Mouse (Mus musculus): ENCODE results near the gene Col9a2. TPM values are rescaled to one million over a fixed set of nuclear protein-coding genes. Genes with fewer than 3 reads are reported as not detected.

The Col9a2 gene
- under 1 TPM; 0.33 to 0.42 TPM for total RNA-seq (2021)
- long read RNA-seq, experiment 1, result 0 reads
- long read RNA-seq, experiment 2, result 0 reads

DNA sequence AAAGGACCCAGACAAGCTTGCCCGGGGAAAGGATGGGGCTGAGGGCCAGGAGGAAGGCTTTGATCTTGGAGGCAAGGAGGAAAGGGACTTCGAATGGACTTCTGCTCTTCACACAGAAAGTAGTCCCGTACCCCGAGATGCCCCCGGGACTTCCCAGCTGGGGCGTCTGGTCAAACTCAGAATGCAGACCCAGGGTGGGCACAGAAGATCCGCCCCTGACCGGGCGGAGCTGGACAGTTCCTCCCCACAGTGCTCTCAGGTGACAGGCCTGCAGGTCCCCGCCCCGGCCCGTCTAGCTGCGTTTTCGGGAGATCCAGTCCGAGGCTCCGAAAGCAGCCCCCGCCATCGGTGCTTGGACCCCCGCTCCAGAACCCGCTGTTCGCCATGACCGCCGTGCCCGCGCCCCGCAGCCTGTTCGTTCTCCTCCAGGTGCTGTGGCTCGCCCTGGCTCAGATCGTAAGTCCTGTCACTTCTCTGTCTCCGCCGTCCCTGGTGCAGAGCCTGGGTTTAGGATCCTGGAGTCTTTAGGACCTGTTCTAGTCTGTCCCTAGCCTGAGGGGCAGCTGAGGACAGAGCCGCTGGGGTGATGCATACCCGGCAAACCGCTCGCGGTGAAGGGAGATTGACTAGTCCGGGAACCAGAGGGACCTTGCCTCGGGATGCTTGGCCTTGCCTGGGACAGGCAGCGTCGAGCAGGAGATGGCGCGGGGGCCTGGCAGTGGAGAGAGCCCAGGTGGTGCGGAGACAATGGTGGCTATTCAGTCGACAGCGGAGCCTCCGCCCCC lies at the start of gene Col9a2:
Col9a2 (plus strand) TSS at position 55 of the 785 bp plus-strand sequence.
- no peak for DNase-seq (ENCODE audit: low spot score in 2 of 2)

DNA sequence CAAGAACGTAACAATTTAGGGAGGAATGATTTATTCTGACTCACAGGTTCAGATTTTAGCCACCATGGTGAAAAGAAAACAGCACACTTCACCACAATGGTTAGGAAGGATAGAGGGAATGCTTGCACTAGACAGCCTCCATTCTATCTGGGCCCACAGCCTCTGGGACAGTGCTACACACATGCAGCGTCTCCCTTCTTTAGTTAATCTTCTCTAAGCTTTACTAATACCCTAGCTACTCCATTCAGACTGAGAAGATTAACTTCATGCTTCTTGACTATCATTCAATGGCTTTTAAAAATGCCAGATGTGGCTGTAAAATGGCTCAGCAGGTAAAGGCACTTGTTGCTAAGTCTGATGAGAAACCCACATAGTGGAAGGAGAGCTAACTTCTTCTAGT lies 46.9 kb upstream of the Col9a2 start:
- DNase-seq (ENCODE audit: low spot score in 2 of 2), result no peak

DNA sequence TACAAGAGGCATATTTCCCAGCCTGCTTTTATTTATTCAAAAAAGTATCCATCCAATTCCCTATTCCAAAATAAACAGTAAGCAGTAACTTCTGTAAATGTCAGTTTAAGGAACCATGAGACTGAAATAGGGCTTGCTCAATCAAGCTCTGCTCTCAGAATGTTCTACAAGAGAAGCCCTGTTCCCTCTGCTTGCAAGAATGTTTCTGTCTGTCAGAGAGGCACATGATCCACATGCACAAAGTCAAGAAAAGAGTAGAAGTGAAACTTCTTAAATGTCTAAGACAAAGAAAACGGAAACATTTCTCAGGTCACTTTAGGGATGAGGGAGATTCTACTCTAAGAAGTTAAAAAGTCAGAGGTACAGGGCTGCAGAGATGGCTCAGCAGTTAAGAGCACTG lies 46.2 kb upstream of the Col9a2 start:
- no peak for DNase-seq (ENCODE audit: low spot score in 2 of 2)

DNA sequence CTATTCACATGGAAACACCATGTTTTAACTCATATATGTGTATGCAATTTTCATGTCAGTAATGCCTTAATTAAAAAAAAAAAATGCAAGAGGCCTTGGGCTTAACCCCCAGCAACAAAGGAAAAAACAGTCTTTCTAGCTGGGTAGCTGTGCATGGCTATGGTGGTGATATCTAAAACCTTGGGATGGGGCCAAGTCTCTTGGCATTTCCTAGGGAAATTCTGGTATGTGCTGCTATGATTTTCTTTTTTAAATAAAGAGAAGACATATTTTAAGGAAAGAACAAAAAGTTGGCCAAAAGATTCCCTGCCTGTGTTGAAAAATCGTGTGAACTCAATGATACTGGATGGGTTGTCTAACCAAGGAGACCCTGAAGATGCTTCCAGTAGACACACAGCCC lies 43.3 kb upstream of the Col9a2 start:
- DNase-seq (ENCODE audit: low spot score in 2 of 2), result no peak

DNA sequence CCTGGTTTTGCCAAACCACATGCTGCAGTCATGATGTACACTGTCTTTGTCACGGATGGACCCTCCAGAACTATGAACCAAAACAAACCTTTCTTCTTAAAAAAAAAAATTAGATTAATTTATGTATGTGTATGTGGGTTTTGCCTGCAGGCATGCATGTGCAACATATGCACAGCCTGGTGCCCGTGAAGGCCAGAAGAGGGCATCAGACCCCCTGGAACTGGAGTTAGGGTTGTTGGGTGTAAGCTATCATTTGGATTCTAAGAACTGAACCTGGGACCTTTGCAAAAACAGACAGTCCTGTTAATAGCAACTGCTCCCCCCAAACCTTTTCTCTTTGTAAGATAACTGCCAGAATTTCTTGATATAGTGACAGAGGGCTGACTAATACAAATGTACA lies 38.1 kb upstream of the Col9a2 start:
- no peak for DNase-seq (ENCODE audit: low spot score in 2 of 2)

DNA sequence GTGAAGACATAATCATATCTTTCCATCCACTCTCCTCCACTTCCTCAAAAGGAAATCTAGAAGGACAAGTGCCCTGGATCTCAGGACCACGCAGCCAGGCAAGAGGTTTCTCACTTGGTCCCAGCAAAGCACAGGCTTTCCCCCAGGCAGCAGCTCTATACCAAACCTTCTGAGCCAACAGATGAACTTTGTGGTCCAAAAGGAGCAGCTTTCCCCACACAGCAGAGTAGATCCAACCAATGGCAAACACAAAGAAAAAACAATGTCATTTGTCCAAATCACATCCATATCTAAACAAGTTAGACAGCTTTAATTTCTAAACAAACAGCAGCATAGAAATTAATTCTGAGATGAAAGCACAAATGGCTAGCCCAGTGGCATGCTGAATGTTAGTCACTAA lies 37.5 kb upstream of the Col9a2 start:
- DNase-seq (ENCODE audit: low spot score in 2 of 2), result no peak

DNA sequence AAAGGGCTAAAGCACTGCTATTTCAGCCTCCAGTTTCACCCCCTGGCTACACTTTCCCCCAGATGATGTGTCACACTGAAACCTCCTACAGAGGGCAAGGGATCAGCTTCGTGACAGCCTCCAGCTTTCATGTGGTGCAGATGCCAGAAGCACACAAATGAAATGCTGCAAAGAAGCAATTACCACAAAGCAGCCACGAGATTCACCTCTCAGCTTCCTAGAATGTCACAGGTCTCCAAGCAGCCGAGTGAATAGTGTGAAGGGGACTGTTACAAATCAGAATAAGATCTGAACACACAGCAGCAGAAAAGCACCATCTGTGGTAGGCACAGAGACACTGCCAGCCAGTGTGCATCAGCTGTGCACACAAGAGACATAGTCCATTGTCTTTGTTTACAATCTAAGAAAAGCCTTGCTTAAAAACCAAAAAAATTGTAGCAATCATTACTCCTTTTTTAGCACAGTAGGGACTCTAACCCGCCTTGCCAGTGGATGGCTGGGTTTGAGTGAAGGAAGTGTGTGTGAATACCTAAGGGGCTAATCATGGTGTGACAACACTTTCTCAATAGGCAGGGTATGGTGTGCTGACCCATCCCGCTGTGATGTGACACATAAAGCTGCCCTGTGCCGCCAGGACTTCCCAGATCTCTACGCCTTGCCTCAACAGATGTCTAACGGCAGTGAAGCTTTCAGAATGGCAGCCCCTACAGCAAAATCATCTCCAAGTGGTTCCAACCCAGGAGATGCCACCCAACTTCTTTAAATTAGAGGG lies 36.6 kb upstream of the Col9a2 start:
- no peak for DNase-seq (ENCODE audit: low spot score in 2 of 2)

DNA sequence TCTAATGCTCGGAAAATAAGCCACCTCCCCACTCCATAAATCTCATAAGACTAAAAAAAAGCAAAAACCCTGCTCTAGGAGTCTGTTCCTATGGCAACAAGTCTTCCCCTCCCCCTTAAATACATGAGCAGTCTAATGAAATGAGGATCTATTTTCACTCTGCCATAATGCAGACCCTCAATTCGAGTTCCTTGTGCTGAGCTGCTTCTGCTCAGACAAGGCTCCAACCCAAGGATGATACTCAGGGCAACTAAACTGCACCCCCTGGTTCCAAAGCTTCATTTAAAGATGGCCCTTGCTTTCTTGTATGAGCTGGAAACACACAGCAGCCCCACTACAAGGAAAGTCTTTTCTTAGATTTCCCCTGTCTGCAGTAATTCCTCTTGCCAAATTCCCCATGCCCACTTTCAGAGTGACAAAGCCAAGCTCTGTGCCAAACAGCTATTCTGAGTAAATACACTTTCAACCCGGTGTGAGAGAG lies 35.5 kb upstream of the Col9a2 start:
- no peak for DNase-seq (ENCODE audit: low spot score in 2 of 2)

DNA sequence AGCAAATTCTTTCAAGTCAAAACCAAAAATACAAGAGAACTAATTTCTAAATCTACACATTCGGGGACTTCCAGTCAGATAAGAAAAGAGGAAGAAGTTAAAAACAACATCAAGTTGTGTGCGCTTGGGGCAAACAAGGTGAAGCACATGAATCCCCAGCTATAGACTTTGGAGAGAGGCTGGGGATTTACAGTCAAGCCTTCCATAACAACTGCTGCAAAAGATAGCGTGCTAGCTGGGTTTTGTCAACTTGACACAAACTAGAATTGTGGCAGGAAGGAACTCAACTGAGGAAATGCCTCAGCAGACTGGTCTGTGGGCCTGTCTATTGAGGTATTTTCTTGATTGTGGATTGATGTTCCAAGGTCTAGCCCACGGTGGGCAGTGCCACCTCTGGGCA lies 34.5 kb upstream of the Col9a2 start:
- DNase-seq (ENCODE audit: low spot score in 2 of 2), result no peak

DNA sequence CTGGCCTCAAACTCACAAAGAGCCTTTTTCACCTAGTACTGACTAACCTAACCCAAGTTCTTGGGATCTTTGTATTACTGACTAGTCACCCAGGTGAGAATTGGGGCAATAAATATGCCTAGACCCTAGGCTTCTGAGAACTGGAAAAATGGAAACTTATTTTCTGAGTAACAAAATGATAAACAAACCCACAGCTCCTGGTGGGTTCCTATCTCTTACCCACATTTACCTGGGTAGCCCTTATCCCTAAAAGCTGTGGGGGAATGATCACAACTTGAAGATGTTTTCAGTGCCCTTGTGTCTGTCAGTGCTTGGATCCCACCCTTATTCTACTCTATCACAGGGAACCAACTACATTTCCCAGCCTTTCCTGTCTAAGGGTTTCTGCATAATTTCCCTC lies 32.2 kb upstream of the Col9a2 start:
- no peak for DNase-seq (ENCODE audit: low spot score in 2 of 2)

DNA sequence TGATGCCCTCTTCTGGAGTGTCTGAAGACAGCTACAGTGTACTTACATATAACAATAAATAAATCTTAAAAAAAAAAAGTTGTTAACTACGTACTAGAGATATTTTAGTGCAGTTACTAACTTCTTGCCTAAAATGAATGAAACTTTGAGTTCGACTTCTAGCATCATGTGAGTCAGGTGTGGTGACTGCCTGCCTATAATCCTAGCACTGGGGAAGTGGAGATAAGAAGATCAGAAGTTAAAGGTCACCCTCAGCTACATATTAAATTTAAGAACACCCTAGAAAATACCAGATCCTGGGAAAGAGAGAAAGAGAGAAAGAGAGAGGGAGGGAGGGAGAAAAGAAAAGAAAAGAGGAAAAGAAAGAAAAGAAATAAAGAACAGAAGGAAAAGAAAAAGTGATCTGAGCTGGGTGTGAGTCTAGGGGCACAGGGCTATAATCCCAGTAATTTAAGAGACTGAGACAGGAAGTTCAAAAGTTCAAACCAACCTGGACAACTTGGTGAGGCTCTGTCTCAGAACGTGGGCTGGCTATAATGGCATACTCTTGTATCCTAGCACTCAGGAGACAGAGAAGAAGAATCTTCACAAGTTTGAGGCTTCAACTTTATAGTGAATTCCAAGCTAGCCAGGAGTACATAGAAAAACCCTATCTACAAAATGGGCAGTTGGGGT lies 31.0 kb upstream of the Col9a2 start:
- no peak for DNase-seq (ENCODE audit: low spot score in 2 of 2)

DNA sequence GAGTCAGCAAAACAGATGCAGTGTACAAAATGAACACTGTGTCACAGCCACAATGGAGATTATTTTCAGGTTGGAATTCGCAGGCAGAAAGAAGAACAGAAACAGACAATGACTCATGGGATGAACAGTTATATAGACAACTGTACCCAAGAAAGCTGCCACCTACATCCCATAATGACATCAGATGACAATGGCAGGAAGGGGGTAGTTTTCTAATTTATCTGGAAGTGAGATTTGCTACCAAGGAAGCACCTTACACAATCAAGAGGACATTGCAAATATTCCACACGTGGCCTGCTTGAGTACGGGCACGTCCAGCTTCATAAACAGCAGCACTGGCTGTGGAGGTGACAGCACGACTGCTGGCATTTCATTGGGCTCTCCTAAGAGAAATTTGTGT lies 30.0 kb upstream of the Col9a2 start:
- DNase-seq (ENCODE audit: low spot score in 2 of 2), result no peak

DNA sequence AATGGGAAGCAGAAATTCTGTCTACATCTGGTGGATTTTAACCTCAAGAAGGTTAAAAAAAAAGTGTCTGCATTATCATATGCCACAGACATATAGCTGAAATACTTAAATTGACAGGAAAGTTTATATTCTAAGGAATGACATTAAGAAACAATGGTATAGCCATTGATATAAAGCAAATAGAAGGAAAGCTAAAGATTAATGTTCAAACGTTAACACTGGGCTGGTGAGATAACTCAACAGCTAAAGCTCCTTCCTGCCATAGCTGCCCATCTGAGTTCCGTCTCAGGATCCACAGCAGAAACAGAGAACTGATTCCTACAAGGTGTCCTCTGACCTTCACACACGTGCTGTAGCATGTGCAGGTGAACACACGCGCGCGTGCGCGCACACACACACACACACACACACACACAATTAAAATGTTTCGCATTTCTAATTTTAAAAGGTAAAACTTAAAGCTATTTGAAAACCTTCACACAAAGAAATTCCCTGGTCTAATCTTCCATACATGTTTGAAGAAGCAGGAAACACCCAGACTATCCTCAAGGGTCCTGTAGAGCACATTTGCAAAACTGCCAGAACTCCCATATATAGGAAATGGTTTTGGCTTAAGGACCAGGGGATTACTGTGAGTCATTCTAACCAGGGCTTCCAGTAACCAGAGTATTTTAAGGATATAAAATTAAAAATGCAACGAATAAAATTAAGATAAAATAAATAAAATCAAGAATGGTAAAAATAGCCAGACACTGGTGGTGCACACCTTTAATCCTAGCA lies 28.2 kb upstream of the Col9a2 start:
- DNase-seq (ENCODE audit: low spot score in 2 of 2), result no peak

DNA sequence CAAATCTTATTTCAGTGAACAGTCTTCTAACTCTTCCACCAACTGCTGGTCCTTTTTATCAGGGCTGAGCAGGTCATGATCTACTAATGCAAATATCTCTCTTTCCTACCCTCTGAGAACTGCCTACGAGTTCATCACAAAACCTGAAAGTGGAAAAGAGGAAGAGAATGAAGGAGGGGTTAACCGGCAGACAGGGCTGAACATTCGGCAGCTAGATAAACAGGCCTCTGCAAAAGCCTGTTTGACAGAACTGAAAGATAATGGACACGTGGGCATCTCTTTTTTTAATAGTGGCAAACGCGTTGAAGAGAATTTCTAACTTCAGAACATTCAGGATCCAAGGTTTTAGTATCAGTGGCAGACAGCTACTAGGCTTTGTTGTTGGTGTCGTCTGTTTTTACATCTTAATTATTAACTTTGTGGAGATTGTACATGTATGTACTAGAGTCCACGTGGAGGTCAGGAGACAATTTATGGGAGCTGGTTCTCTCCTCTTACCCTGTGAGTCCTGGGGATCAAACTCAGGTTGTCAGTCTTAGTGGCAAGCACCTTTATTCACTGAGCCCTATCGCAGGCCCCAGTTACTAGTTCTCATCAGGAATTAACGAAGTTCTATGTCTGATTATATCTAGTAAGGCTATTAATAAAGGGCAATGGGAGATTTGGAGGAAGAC lies 24.5 kb upstream of the Col9a2 start:
- no peak for DNase-seq (ENCODE audit: low spot score in 2 of 2)

DNA sequence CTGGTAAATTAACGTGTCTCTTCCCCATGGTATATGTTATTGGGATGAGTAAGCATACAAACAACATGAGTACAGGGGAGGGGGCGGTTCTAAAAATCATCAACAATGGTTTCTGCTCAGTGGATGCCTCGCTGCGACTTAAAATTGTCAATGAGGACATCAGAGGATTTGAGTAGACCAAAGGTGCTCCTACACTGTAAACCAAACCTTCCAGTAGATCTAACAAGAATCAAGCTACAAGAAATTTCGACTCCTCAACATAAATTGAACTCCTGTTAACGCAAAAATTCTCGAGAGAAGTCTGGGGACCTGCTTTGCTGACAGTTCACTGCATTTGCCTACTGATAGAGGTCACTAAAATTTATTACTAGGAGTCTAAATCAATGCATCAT lies 23.9 kb upstream of the Col9a2 start:
- DNase-seq (ENCODE audit: low spot score in 2 of 2), result no peak

DNA sequence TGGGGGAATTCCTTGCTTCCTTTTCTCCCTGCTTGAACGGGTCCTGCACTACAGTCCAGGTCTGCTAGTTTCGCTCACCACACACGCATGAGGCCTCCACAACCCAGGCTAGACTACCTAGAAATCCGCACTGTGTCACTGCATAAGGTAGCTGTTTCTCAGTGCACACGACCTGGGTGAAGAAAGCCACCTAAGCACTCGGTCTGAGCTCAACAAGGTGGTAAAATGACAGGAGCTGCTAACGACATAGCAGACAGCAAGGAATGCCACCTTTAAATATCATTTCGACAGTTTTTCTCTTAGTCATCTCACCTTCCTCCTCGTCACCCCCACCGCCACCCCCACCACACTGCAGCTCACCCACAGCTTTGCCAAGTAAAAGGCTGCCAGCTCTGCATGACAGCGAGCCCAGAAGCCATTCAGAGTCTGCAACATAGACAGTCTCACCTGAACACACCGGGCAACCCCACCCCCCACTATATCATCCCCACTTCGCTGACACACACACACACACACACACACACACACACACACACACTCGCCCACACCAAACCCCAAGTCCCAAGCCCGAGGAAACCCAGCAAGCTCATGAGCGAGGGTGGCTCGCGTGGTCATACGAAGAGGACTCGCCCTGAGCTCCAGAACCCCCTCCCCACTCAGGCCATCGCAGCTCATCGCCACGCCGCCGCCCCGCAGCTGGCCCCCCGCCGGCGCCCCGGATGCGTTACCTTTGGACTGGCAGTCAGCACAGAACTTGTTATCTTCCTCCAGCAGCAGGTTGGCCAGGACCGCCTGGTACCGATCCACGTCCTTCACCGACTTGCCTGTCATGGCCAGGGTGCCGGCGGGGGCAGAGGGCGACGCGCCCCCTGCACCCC lies 22.9 kb upstream of the Col9a2 start:
- peak in 1 of 2 experiments; percentile 54 for DNase-seq (ENCODE audit: low spot score in 2 of 2)

DNA sequence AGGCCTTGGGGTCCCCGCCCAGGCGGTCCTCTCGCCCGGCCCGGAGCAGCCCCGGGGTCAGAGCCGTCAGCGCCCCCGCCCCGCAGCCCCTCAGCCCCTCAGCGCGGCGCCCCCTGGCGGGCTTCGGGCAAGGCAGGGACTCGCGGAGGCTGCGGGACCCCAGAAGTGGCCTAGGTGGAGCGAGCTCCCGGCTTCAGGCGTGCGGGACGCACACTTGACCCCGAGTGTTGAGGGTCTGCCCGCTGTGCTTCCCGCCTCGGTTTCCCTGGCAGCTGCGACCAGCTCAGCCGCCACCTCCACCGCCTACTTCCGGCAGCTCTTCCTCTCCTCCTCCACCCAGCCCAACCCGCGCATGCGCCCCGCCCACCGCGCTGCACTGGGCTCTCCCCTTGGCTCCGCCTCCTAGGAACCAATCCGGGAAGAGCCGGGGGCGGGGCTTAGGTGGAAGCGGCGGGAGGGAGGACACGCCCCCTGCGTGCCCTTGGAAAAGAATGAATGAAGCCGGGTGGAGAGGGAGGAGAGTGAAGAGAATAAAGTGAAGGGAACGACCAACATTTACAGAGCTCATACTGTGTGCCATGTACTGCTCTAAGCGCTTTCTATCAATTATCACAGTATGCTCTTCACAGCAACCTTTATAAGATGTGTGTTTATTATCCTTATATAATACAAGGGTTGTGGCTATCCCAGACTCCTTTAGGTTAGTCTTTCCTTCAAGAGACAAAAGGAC lies 22.1 kb upstream of the Col9a2 start, which contains the start of gene Smap2:
Smap2 (minus strand) TSS at position 320 of the 730 bp plus-strand sequence.
- DNase-seq (ENCODE audit: low spot score in 2 of 2), result peak; percentile 98 to 99

DNA sequence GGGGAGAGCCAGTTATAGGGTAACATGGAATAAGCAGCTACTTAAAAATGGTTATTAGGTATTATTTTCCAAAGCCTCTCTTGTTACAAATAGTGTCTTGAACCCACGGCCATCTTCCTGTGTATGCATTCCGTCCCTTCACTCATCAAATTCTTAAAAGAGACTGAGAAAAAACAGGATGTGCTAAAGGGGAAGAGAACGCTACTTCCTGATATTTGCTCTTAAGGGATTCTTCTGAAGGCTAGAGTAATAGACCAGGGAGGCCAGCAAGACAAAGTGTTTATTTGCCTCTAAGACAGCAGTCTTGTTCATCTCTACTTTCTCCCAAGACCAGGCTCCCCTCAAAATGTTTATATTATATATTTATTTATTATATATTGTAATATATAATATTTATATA lies 20.9 kb upstream of the Col9a2 start:
- DNase-seq (ENCODE audit: low spot score in 2 of 2), result no peak
